Mouse (Mus musculus) gastrocnemius, postnatal 14 days (tissue): ENCODE results near the gene Gm36028. TPM values are rescaled to one million over a fixed set of nuclear protein-coding genes. Genes with fewer than 3 reads are reported as not detected.

Source experiments
- DNase-seq: peaks from one replicate; pipeline ENCODE4 v3.0.0; 2021; ENCODE audit warnings: mixed read lengths
- intact Hi-C: fragments of 180-260 bp; cut with DNase I; formaldehyde crosslinking; loops from one replicate; pipeline ENCODE4 v1.15.1; 2025; ENCODE audit warnings: low total_unique reads
- long read RNA-seq, 2 experiments: library from polyadenylated mRNA; stranded (forward); transcript quantifications; one replicate each; pipeline ENCODE4 v2.0.0; 2021
- total RNA-seq, 2 experiments: library from RNA; stranded (reverse); gene quantifications; 2 replicates each; pipeline ENCODE4 v1.2.3; 2021

Gene Gm36028
- not detected for total RNA-seq
- long read RNA-seq, experiment 1: 0 reads
- long read RNA-seq, experiment 2: 0 reads

- no peak for DNase-seq
- intact Hi-C loops: no loop called here
These were observed at the start of gene Gm36028 for GRCm38 (mm10) chr16:37861029-37861428. TSS of gene Gm36028 (minus strand) at chr16:37861146.

- intact Hi-C loops: no loop called here
- no peak for DNase-seq
These were observed 45.5 kb upstream of the Gm36028 start for GRCm38 (mm10) chr16:37906456-37906855.

GRCm38 (mm10) chr16:37901318-37901717, 40.4 kb upstream of the Gm36028 start:
- DNase-seq: no peak
- intact Hi-C loops: no loop called here

- DNase-seq: no peak
- intact Hi-C loops: no loop called here
These were observed 38.4 kb upstream of the Gm36028 start for GRCm38 (mm10) chr16:37899357-37899756.

GRCm38 (mm10) chr16:37898790-37899189, 37.8 kb upstream of the Gm36028 start:
- no peak for DNase-seq
- intact Hi-C loops: no loop called here

- no peak for DNase-seq
- intact Hi-C loops: no loop called here
These were observed 33.0 kb upstream of the Gm36028 start for GRCm38 (mm10) chr16:37893942-37894341.

- no peak for DNase-seq
- intact Hi-C loops: no loop called here
These were observed 32.4 kb upstream of the Gm36028 start for GRCm38 (mm10) chr16:37893381-37893780.

- intact Hi-C loops: no loop called here
- DNase-seq: no peak
These were observed 31.7 kb upstream of the Gm36028 start for GRCm38 (mm10) chr16:37892667-37893066.

GRCm38 (mm10) chr16:37888986-37889385, 28.0 kb upstream of the Gm36028 start:
- intact Hi-C loops: no loop called here
- DNase-seq: no peak

GRCm38 (mm10) chr16:37881168-37881567, 20.2 kb upstream of the Gm36028 start:
- intact Hi-C loops: no loop called here
- DNase-seq: no peak

GRCm38 (mm10) chr16:37879750-37880419, 18.9 kb upstream of the Gm36028 start:
- intact Hi-C loops: no loop called here
- no peak for DNase-seq

GRCm38 (mm10) chr16:37878951-37879505, 18.1 kb upstream of the Gm36028 start:
- intact Hi-C loops: no loop called here
- DNase-seq: no peak

GRCm38 (mm10) chr16:37877406-37877805, 16.5 kb upstream of the Gm36028 start:
- no peak for DNase-seq
- intact Hi-C loops: no loop called here

GRCm38 (mm10) chr16:37874501-37875235, 13.7 kb upstream of the Gm36028 start:
- intact Hi-C loops: no loop called here
- DNase-seq: no peak

- no peak for DNase-seq
- intact Hi-C loops: no loop called here
These were observed 10.3 kb upstream of the Gm36028 start for GRCm38 (mm10) chr16:37871112-37871715.

- intact Hi-C loops: no loop called here
- no peak for DNase-seq
These were observed 8.7 kb upstream of the Gm36028 start for GRCm38 (mm10) chr16:37869470-37870231.

GRCm38 (mm10) chr16:37868506-37869469, 7.8 kb upstream of the Gm36028 start:
- intact Hi-C loops: no loop called here
- peak; percentile 65 for DNase-seq

GRCm38 (mm10) chr16:37867791-37868505, 7.0 kb upstream of the Gm36028 start, which contains the start of gene Lrrc58:
TSS of gene Lrrc58 (plus strand) at chr16:37868389.
- intact Hi-C loops: no loop called here
- DNase-seq: peak; percentile 86
